Comparison of ENCODE assay signal across 8 mouse cellular contexts in the genomic region with DNA sequence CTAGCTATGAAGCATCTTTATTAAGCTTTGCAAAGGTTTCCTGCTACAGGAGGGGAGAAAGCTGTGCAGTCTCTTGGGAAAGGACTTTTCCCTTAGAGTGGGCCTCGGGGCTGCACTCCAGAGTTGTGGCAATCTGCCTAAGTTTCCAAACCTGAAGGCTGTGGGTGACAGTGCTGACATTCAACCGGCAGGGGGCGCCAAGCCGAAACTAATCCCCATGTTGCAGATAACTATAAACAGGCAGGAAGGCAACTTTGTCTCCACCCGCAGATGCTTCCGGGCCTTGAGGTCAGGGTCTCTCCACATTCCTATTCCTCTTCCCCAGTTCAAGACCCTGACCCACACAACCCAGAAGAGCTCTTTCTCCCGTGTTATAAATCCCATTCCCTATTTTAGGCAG.
DNase-seq lines count a peak whose midpoint lies in the region; ATAC-seq lines count a peak whose summit lies in the region.

No protein-coding gene starts in this region.

- no peaks in the 10 kb centered on the region for H3K27me3 ChIP-seq in lung, embryonic 16.5 days (ENCODE audit: control insufficient read depth, insufficient read depth, low read depth, low read length)

- no peaks in the 10 kb centered on the region for H3K36me3 ChIP-seq in lung, embryonic 16.5 days (ENCODE audit: control insufficient read depth, insufficient read depth, low read length)

- no peak overlapping the region for H3K9ac ChIP-seq in lung, embryonic 16.5 days (ENCODE audit: low read length)

- no peaks in the 10 kb centered on the region for H3K9me3 ChIP-seq in lung, embryonic 16.5 days (ENCODE audit: control insufficient read depth, low read length)

- no peaks in the 10 kb centered on the region for H3K4me1 ChIP-seq in lung, embryonic 16.5 days (replicated peaks; ENCODE audit: control insufficient read depth, insufficient read depth, low read length)

- H3K4me2 ChIP-seq in lung, embryonic 16.5 days (ENCODE audit: low read depth, low read length) = no peak overlapping the region

- H3K4me3 ChIP-seq in lung, embryonic 16.5 days (ENCODE audit: low read length) = no peak overlapping the region

- DNase-seq in frontal cortex, postnatal 10 days (ENCODE audit: low spot score in 2 of 2) = no peak
- peak; percentile 56 to 65 for DNase-seq in right cerebral cortex, adult 2 months (ENCODE audit: low spot score in 2 of 2)
- DNase-seq in right cerebral cortex, postnatal 25 days = no peak
- peak; percentile 69 to 84 for DNase-seq in cerebellum, postnatal 10 days
- peak; percentile 69 for DNase-seq in heart, postnatal 4 days
- DNase-seq in spleen, postnatal 4 days (ENCODE audit: low spot score in 2 of 2) = peak; percentile 57 to 89

- WGBS in lung, embryonic 16.5 days = 28% methylated on average over 7 of the region's 7 CpGs

- H3K27ac ChIP-seq in lung, embryonic 16.5 days (ENCODE audit: low read length) = no peak overlapping the region

- peak; percentile 36; the same call in 1 of the 2 replicates for ATAC-seq in frontal cortex, adult (ENCODE audit: low TSS enrichment)
- 0 out of 2 replicates have a peak, but pooled peaks have one; percentile 10 for ATAC-seq in lung, embryonic 16.5 days (ENCODE audit: low read depth)

Comparison
In these comparisons a context has a peak if more than half of its experiments do, and no peak if none do; other contexts are left out.
1. DNase-seq: peak in right cerebral cortex, adult 2 months (2 of 2), cerebellum, postnatal 10 days (2 of 2), heart, postnatal 4 days (single experiment) and spleen, postnatal 4 days (2 of 2); none in frontal cortex, postnatal 10 days (0 of 2) and right cerebral cortex, postnatal 25 days (single experiment).